Mouse (Mus musculus): ENCODE results near the gene Irgm1.
"Not testable (repeated sequence)": the region's sequence is repeated elsewhere in the genome, so short reads cannot be mapped to it uniquely, and the experiment has no call there.

Gene Irgm1

GRCm38 (mm10) chr11:48871201-48871772 lies at the start of gene Irgm1:
TSS of gene Irgm1 (minus strand) at chr11:48871683.
- DNase-seq (ENCODE audit: low spot score in 2 of 2) = peak in 1 of 2 experiments; percentile 34

- no peak for DNase-seq (ENCODE audit: low spot score in 2 of 2)
Measured at GRCm38 (mm10) chr11:48918380-48918779, 46.9 kb upstream of the Irgm1 start.

GRCm38 (mm10) chr11:48913611-48914010 lies 42.1 kb upstream of the Irgm1 start:
- DNase-seq (ENCODE audit: low spot score in 2 of 2) = no peak

GRCm38 (mm10) chr11:48908459-48908858 lies 37.0 kb upstream of the Irgm1 start:
- no peak for DNase-seq (ENCODE audit: low spot score in 2 of 2)

- no peak for DNase-seq (ENCODE audit: low spot score in 2 of 2)
Measured at GRCm38 (mm10) chr11:48902021-48902420, 30.5 kb upstream of the Irgm1 start, which contains the start of gene Gm5431. TSS of gene Gm5431 (minus strand) at chr11:48902214.

DNA sequence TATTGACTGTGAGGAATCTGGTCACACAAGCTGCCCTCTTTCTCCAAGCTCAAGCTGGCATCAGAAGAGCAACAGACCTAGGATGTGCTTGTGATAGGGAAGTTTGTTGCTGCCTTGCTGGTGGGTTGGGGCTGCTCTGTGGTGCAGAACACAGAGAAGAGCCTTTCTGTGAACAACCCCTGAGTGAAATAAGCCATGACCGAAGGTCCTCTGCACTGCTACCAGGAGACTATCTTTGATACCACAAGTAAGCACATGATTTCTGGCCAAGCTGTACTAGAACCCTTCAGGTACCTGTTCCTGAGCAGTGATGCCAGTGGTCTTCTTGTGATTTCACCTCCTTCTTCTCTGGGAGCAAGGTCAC lies 30.1 kb upstream of the Irgm1 start:
- DNase-seq (ENCODE audit: low spot score in 2 of 2) = not testable (repeated sequence)

DNA sequence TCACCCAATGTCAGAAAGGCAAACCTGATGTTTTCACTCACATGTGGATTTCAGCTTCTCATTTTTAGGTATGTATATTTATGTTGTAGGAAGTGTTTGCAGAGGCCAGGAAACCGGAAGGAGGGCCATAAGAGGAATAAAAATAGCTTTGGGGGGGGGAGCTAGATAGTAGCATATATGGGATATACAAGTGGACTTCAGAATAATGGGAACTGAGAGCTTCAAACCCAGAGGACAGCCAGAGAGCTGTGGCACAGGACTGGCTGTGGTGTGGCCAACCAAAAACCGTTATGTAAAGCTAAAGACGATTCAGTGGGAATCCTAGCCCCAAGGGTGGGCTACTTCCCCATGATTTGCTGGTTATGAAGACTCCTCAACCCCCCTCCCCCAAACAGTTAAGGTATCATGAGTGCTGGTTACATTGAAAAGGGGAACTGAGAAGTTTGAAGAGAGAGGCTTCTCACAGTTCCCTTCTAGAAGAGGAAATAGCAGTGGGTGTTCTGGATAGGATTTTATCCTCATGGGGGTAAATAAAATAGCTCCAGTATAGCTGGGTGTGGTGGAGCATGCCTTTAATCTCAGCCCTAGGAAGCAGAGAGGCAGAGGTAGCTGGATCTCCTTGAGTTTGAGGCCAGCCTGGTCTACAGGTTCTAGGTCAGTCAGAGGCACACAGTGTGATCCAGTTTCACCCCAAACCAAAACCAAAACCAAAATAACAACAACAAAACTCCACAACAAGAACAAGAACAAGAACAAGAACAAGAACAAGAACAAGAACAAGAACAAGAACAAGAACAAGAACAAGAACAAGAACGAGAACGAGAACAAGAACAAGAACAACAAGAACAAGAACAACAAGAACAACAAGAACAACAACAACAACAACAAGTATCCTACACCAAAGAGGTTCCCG lies 29.4 kb upstream of the Irgm1 start:
- not testable (repeated sequence) for DNase-seq (ENCODE audit: low spot score in 2 of 2)

GRCm38 (mm10) chr11:48898812-48899431 lies 27.4 kb upstream of the Irgm1 start:
- DNase-seq (ENCODE audit: low spot score in 2 of 2) = no peak

DNA sequence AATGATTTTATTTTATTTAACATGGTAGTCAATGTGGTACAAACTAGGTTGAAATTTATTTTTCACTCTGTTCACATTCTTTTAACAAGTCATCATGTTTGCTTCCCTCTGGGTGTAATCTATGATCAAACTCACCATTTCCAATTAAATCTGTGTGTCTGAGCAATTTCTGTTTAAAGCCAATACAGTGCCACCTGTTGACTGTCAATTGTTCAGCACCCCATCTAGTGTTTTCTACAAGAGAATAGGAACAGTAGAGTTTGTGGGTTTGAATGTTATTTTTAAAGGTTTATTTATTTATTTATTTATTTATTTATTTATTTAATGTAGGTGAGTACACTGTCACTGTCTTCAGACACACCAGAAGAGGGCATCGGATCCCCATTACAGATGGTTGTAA lies 5.2 kb upstream of the Irgm1 start:
- DNase-seq (ENCODE audit: low spot score in 2 of 2) = no peak

GRCm38 (mm10) chr11:48875343-48875837 lies 3.9 kb upstream of the Irgm1 start:
- not testable (repeated sequence) for DNase-seq (ENCODE audit: low spot score in 2 of 2)

GRCm38 (mm10) chr11:48874465-48874864 lies 3.0 kb upstream of the Irgm1 start:
- no peak for DNase-seq (ENCODE audit: low spot score in 2 of 2)

DNA sequence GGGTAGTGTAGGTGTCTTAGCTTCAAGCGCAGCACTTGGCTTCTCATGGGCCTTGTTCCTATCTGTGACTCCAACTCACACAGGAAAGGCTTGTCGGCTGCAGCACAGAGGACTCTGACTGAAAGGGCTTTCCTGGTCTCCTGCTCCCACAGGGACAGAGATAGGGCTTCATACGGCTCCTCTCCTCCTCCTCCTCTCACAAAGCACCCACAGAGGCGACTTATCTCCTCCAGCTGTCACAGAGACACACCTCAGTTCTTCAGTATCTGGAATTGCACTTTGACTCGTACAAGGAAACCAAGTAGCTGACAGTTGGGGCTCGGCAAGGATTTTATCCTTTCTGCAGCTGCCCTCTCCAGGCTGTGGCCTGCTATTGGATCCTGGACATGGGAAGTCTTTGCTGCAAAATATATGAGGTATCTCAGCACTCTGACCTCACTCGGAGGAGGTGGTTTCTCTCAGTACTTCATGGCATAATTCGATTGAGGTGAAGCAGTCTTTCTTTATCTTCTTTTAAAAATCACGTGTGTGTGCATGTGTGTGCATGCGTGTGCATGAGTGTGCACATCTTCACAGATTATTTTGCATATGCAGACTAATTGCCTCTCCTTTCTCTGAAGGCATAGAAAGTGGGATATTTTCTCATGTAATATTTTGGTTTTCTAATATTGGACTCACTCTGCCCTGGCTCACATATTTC lies 2.3 kb upstream of the Irgm1 start:
- no peak for DNase-seq (ENCODE audit: low spot score in 2 of 2)

GRCm38 (mm10) chr11:48872695-48873300 lies 1.3 kb upstream of the Irgm1 start:
- DNase-seq (ENCODE audit: low spot score in 2 of 2) = no peak

DNA sequence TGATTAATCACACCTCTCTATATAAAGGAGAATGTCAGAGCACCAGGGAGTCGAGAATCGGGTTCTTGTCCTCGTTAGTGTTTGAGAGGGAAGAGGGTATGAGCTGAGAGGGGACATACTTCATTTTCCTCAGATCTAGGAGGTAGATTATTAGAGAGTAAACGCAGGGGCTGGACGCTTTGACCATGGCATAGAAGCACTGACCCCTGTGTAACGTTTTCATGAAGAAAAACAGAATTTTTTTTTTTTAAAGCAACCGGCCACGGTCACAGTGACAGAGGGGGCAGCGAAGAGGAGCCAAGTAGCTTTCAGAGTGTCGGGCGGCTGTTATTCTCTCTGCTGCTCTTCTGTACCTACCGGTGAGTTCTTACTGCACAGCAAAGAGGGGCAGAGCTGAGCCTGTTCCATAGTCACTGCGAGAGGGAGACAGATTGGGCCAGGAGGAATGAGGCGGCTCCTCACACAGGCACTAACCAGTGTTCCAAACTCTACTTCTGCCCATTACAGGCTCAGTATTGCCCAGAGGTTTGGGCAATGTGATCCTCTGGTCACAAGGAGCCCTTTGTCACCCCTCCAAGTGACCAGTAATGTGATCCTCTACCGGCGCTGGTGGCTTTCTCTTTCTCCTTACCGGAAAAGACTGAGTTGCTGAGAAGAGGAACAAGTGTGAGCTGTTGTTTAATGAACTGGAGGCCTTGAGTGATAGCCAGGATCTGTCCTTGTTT lies 496 bp upstream of the Irgm1 start:
- no peak for DNase-seq (ENCODE audit: low spot score in 2 of 2)

DNA sequence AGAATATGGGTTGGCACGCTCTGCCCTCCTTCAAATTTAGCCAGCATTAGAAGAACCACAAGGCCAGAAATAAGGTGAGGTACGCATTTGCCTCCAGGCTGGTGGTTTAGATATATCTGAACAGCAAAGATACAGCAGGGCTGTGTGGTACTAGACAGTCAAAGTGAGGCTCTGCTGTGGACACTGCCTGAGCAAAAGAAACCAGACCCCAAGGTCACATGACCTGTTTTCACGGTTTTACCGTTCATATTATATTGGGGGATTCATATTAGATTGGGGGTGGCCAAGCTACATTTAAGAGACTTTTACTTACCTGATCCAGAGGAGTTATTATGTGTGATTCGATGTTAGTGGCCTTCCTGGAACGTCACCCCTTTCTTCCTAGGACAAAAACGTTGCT lies 702 bp downstream of the Irgm1 start:
- DNase-seq (ENCODE audit: low spot score in 2 of 2) = no peak

GRCm38 (mm10) chr11:48869380-48870110 lies 1.9 kb downstream of the Irgm1 start:
- no peak for DNase-seq (ENCODE audit: low spot score in 2 of 2)

- no peak for DNase-seq (ENCODE audit: low spot score in 2 of 2)
Measured at GRCm38 (mm10) chr11:48866481-48866880, 5.0 kb downstream of the Irgm1 start.

DNA sequence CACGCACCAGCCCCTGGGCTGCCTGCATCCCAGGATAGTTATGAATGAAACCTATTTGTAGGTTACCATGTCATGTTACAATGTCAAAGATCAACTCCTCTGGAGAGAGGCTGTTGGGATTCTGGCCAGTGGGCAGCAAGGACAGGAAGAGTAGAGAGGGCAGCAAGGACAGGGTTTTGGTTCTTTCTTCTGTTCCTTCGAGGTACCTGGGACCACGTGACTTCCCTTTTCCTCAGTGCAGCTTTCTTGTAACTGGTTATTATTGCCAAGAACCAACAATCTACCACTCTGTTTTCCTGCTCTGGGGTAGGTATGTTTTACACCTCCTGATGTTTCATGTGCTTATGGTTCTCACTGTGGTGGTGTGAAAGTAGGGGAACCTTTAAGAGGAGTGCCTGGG lies 7.7 kb downstream of the Irgm1 start:
- DNase-seq (ENCODE audit: low spot score in 2 of 2) = no peak

- DNase-seq (ENCODE audit: low spot score in 2 of 2) = no peak
Measured at GRCm38 (mm10) chr11:48862784-48863319, 8.6 kb downstream of the Irgm1 start.

- no peak for DNase-seq (ENCODE audit: low spot score in 2 of 2)
Measured at GRCm38 (mm10) chr11:48859014-48859413, 12.5 kb downstream of the Irgm1 start.
